In genomic region chr12:84524147-84525050, GRCm38 (mm10) we compare ENCODE assay signal across 19 mouse cellular contexts. TPM values are rescaled to one million over a fixed set of nuclear protein-coding genes. Genes with fewer than 3 reads are reported as not detected.
A peak's percentile ranks its signal among the peaks of the same experiment; 100 is the strongest.
DNase-seq lines count a peak whose midpoint lies in the region; ATAC-seq lines count a peak whose summit lies in the region.
"Had no signal": no experiment of that assay in that cellular context is flagged by ENCODE, and none has a peak within 500 bp of the region (broad histone marks: within the 10 kb centered on the region; RNA-seq: fewer than 3 reads in every experiment).

No protein-coding gene starts in this region.

- no peak overlapping the region for H3K9ac ChIP-seq in hindbrain, embryonic 12.5 days
- no peak overlapping the region for H3K9ac ChIP-seq in hindbrain, embryonic 11.5 days (ENCODE audit: low read depth, low read length)
- no peak overlapping the region for H3K9ac ChIP-seq in embryonic facial prominence, embryonic 12.5 days
- no peak overlapping the region for H3K9ac ChIP-seq in limb, embryonic 13.5 days
- H3K9ac ChIP-seq: heart, embryonic 15.5 days; hindbrain, embryonic 13.5 days; liver, embryonic 12.5 days; lung, embryonic 15.5 days had no signal

- H3K4me2 ChIP-seq in hindbrain, embryonic 12.5 days (replicated peaks): no peak overlapping the region
- H3K4me2 ChIP-seq in hindbrain, embryonic 11.5 days (replicated peaks; ENCODE audit: low read depth, low read length): no peak overlapping the region
- H3K4me2 ChIP-seq in embryonic facial prominence, embryonic 12.5 days (replicated peaks): no peak overlapping the region
- peak overlapping the region; percentile 36 for H3K4me2 ChIP-seq in limb, embryonic 13.5 days (replicated peaks)
- H3K4me2 ChIP-seq: heart, embryonic 15.5 days; hindbrain, embryonic 13.5 days; liver, embryonic 12.5 days; lung, embryonic 15.5 days had no signal

- 0 out of 2 replicates have a peak overlapping the region, but pooled peaks have one; percentile 44 for H3K27ac ChIP-seq in hindbrain, embryonic 12.5 days
- H3K27ac ChIP-seq in hindbrain, embryonic 11.5 days (ENCODE audit: low read depth, low read length): no peak overlapping the region
- peak overlapping the region; percentile 79 for H3K27ac ChIP-seq in embryonic facial prominence, embryonic 12.5 days
- H3K27ac ChIP-seq in limb, embryonic 13.5 days: peak overlapping the region; percentile 81
- H3K27ac ChIP-seq: heart, embryonic 15.5 days; hindbrain, embryonic 13.5 days; layer of hippocampus, adult 2 months; liver, embryonic 12.5 days; lung, embryonic 15.5 days had no signal

- peaks cover 45% of the 10 kb centered on the region for H3K27me3 ChIP-seq in hindbrain, embryonic 12.5 days
- peaks cover 11% of the 10 kb centered on the region for H3K27me3 ChIP-seq in hindbrain, embryonic 11.5 days (ENCODE audit: control insufficient read depth, insufficient read depth, low read length)
- H3K27me3 ChIP-seq in embryonic facial prominence, embryonic 12.5 days: no peaks in the 10 kb centered on the region
- no peaks in the 10 kb centered on the region for H3K27me3 ChIP-seq in limb, embryonic 13.5 days
- H3K27me3 ChIP-seq: heart, embryonic 15.5 days; liver, embryonic 12.5 days; lung, embryonic 15.5 days; megakaryocyte, embryonic 14.5 days had no signal

- no peaks in the 10 kb centered on the region for H3K9me3 ChIP-seq in hindbrain, embryonic 12.5 days (replicated peaks)
- no peaks in the 10 kb centered on the region for H3K9me3 ChIP-seq in hindbrain, embryonic 11.5 days (ENCODE audit: control insufficient read depth, low read length)
- no peaks in the 10 kb centered on the region for H3K9me3 ChIP-seq in embryonic facial prominence, embryonic 12.5 days
- H3K9me3 ChIP-seq in limb, embryonic 13.5 days: no peaks in the 10 kb centered on the region
- H3K9me3 ChIP-seq: G1E; heart, embryonic 15.5 days; hindbrain, embryonic 13.5 days; liver, embryonic 12.5 days; lung, embryonic 15.5 days; megakaryocyte, embryonic 14.5 days had no signal

- WGBS in hindbrain, embryonic 12.5 days: 58% methylated on average over 11 of the region's 11 CpGs
- 59% methylated on average over 11 of the region's 11 CpGs for WGBS in hindbrain, embryonic 11.5 days
- whole genome bisulfite sequencing in embryonic facial prominence, embryonic 12.5 days: 29% methylated on average over 11 of the region's 11 CpGs
- WGBS in limb, embryonic 13.5 days: 20% methylated on average over 11 of the region's 11 CpGs

- no peak for ATAC-seq in hindbrain, embryonic 12.5 days (ENCODE audit: low FRiP score)
- no peak for ATAC-seq in hindbrain, embryonic 11.5 days (ENCODE audit: low FRiP score)
- ATAC-seq in embryonic facial prominence, embryonic 12.5 days (ENCODE audit: insufficient number of reproducible peaks, insufficient read depth, low FRiP score, low TSS enrichment): no peak
- ATAC-seq in limb, embryonic 13.5 days (ENCODE audit: low FRiP score, low read depth): peak; percentile 81; the same call in 1 of the 2 replicates
- ATAC-seq: liver, embryonic 12.5 days had no signal

- H3K36me3 ChIP-seq in hindbrain, embryonic 12.5 days: no peaks in the 10 kb centered on the region
- no peaks in the 10 kb centered on the region for H3K36me3 ChIP-seq in hindbrain, embryonic 11.5 days (ENCODE audit: control insufficient read depth, insufficient read depth, low read length)
- H3K36me3 ChIP-seq in embryonic facial prominence, embryonic 12.5 days: no peaks in the 10 kb centered on the region
- peaks cover 6% of the 10 kb centered on the region; the same call in 1 of the 2 replicates for H3K36me3 ChIP-seq in limb, embryonic 13.5 days
- H3K36me3 ChIP-seq: heart, embryonic 15.5 days; hindbrain, embryonic 13.5 days; lung, embryonic 15.5 days had no signal

- H3K4me1 ChIP-seq in hindbrain, embryonic 12.5 days: peaks cover 7% of the 10 kb centered on the region
- no peaks in the 10 kb centered on the region; the same call in 1 of the 2 replicates for H3K4me1 ChIP-seq in hindbrain, embryonic 11.5 days (replicated peaks; ENCODE audit: control insufficient read depth, insufficient read depth, low read length)
- peaks cover 15% of the 10 kb centered on the region for H3K4me1 ChIP-seq in embryonic facial prominence, embryonic 12.5 days
- peaks cover 43% of the 10 kb centered on the region for H3K4me1 ChIP-seq in limb, embryonic 13.5 days
- H3K4me1 ChIP-seq: heart, embryonic 15.5 days; lung, embryonic 15.5 days had no signal

- DNase-seq in hindbrain, embryonic 11.5 days (ENCODE audit: low spot score): no peak
- peak; percentile 43 for DNase-seq in embryo, embryonic 10.5 days (ENCODE audit: low spot score)
- DNase-seq in layer of hippocampus, postnatal 36 days: no peak
- DNase-seq in gastrocnemius, postnatal 25 days: no peak
- no peak for DNase-seq in adrenal gland, adult 18-20 months (ENCODE audit: low spot score in 2 of 2)
- DNase-seq: adrenal gland, postnatal 10 days; cerebellum, adult 8-10 months had no signal

- H3K4me3 ChIP-seq in hindbrain, embryonic 12.5 days: no peak overlapping the region
- H3K4me3 ChIP-seq in hindbrain, embryonic 11.5 days (ENCODE audit: low read depth, low read length): no peak overlapping the region
- no peak overlapping the region for H3K4me3 ChIP-seq in embryonic facial prominence, embryonic 12.5 days
- no peak overlapping the region for H3K4me3 ChIP-seq in limb, embryonic 13.5 days
- H3K4me3 ChIP-seq: heart, embryonic 15.5 days; hindbrain, embryonic 13.5 days; layer of hippocampus, adult 2 months; liver, embryonic 12.5 days; lung, embryonic 15.5 days; megakaryocyte, embryonic 14.5 days had no signal

RNA-seq across cellular contexts. Expression of gene Vsx2, which starts 45.2 kb away (rescaled TPM):
- 8.3 and 9.4 TPM in 2 replicates for polyA plus RNA-seq in hindbrain, embryonic 12.5 days (2016; fragmentation: Nextera tagmentation; extraction: Ambion mirVana)
- polyA plus RNA-seq in hindbrain, embryonic 11.5 days (2014; fragmentation: Nextera tagmentation; extraction: Ambion mirVana): 5.6 and 10.1 TPM in 2 replicates
- polyA plus RNA-seq in embryonic facial prominence, embryonic 12.5 days (2016; fragmentation: Nextera tagmentation; extraction: Ambion mirVana): 6.6 and 8.4 TPM in 2 replicates
- 0.25 and 0.33 TPM in 2 replicates for polyA plus RNA-seq in limb, embryonic 13.5 days (2015; fragmentation: Nextera tagmentation; extraction: Ambion mirVana)
- total RNA-seq in layer of hippocampus, postnatal 36 days (2021): under 1 TPM in 1 of 2 experiments, not detected in 1; 0.12 TPM
- total RNA-seq in gastrocnemius, postnatal 25 days (2021): not detected
- not detected for total RNA-seq in adrenal gland, adult 18-20 months (2021)
- total RNA-seq: adrenal gland, postnatal 10 days; granulocyte monocyte progenitor cell, adult 5-6 weeks had no signal
- polyA plus RNA-seq: G1E; heart, embryonic 15.5 days; liver, embryonic 12.5 days; lung, embryonic 15.5 days; stomach, embryonic 14.5 days had no signal
